Mouse (Mus musculus): ENCODE measurements around the gene Rbl2.

DNA sequence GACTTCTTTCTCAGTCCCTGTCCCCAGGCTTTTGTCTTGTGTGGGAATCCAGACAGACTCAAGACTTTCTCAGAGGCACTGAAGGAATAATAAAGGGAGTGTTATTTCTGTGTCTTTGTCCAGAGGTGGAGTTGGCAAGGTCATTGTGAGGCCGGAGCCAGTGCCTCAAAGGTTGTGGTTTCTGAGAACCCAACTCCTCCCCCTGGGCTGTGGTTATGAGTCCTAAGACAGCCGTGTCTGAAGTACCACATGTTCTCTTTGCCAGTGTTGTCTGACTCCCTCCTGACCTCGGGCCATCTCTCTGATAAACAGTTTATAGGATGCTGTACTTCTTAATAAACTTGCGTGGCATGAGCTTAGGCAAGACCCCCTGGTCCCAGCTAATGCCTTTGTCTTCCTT is 4.7 kb upstream of the Rbl2 start:
- no peak for TF ChIP-seq CTCF (conservative IDR thresholded peaks at IDR 0.05; ENCODE audit: low read length)
- no peak for TF ChIP-seq POU5F1 (IDR thresholded peaks at IDR 0.05; ENCODE audit: borderline replicate concordance, low read length)
- no peak for TF ChIP-seq NANOG (IDR thresholded peaks at IDR 0.05; ENCODE audit: borderline replicate concordance, low read length)

Measured in E14TG2a.4 (cell line).